Mouse (Mus musculus): ENCODE results near the gene Krt76. TPM values are rescaled to one million over a fixed set of nuclear protein-coding genes. Genes with fewer than 3 reads are reported as not detected.

The Krt76 gene
- 0.04 TPM in 1 of 2 replicates, not detected in the other for polyA plus RNA-seq (2012; rRNA removed)

DNA sequence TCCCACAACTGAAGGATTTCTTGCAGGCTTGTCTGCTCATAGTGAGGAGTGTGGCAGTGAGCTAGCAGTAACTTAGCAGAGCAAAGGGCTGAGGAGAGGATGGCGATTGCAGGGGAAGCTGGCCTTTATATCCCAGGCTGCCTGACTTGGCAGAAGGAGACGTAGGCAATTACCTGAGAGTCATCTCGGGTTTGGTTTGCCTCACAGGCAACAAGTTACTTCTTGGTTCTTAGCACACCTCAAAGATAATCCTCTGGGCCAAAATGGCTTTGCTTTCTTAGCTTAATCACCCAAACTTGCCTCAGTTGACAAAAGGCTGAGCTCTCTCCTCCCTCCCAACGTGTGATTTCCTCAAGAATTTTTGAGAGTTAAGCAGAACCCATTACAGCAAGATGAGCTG lies at the start of gene Krt76:
Krt76 (minus strand) TSS at position 101 of the 400 bp plus-strand sequence.
- no peak for DNase-seq (ENCODE audit: low spot score)

DNA sequence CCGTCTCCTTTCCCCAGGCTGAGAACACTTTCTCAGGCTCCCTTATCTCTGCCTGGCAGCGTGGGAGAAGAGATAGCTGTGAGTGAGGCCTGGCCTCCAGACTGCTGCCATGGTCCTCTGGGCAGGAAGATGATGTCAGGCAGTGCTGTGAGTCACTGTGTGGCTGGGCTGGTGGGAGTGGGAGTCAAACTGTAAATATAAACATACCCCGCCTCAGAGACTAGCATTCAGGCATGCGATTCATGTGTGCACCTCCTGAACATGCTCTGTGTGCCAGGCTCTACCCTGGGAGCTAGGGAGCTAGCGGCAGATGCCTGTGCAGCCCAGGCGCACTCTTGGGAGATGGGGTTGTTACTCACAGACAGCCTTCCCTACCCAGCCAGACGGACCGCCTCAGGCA lies 49.2 kb upstream of the Krt76 start:
- DNase-seq (ENCODE audit: low spot score): peak; percentile 33

DNA sequence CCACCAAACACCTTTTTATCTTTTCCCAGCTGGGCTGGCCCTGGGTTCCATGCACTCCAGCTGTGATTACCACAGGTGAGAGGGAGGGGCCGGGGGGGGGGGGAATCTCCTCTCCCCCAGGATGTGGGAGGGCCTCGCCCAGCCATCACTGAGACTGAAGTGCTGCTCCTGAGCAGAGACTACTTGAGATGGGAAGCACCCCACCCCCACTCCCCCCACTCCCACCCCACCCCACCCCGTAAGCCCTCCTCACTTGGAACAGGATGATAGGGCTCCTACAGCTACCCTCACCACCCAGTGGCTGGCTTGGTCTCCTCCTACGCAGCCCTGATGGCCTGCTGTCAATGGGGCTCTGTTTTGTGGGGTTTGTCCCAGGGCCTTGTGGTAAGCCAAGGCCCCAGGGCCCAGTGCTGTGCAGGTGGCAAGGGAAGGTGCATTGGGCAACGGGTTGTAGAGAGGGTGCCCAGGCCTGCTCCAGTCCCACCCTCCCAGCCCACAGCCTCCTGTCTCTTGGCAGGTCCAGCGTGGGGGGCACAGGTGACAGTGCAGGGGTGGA lies 47.6 kb upstream of the Krt76 start, which contains the start of gene Krt79:
Krt79 (minus strand) TSS at position 51 of the 556 bp plus-strand sequence.
- no peak for DNase-seq (ENCODE audit: low spot score)

DNA sequence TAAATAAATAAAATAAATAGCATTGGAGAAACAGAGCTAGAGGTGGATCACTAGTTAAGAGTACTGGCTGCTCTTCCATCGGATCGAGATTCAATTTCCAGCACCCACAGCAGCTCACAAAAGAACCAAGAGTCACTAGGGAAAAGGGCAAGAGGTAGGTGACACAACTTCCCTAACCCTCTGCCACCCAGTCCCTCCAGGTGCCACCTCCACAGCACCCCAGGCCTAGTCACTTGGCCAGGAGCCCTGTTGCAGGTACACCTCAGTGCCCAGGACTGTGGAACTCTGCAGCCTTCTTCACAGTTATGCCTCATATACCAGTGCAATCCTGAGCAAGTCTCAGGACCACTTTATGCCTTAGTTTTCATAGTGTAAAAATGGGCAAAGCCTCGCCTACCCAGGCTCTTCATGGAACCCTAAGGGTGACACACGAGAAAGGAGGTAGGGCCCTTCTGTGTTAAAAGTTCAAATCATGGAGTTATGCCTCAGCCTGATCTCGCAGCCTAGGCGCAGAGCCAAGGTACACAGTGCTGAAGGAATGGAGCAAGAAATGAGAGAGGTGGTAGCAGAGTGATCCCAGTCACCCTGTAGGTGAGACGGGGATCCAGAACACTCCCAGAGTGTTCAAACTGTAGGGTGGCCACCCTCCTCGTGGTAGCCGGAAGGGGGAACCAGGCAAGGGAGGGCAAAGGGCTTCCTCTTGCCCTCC lies 46.0 kb upstream of the Krt76 start:
- no peak for DNase-seq (ENCODE audit: low spot score)

DNA sequence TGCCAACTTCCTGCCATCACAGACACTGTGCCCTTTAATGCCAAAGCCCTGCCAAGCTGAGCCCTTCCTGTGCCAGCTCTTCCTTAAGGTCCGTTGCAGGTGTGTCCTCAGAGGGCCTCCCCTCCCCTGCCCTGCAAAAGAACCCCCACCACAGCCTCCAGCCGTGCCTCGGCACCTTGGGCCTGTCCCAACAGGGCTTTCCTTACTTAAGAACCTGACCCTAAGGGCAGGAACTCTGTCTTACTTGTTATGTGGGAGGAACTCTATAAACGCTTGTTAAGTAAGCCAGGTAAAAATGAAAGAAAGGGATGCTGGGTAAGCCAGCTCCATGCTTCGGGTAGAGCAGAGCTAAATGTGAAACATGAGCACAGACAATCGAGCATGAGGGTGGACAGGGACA lies 40.3 kb upstream of the Krt76 start:
- DNase-seq (ENCODE audit: low spot score): no peak

DNA sequence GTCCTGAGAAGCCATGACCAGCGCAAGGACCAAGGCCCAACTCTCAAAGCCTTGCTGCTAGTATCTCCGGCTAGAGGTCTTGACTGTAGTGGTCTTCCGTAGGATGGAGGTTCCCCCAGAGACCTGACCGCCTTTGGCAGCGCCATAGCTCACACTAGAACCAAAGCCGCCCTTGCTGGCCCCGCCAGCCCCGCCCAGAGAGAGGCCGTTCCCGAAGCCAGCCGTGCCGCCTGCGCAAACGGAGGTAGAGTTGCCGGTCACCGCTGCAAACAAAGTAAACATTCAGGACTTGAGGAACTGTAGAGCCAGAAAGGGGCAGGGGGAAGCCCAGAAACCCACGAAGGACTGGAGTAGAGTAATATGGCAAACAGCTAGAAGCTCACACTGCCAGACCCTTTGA lies 36.9 kb upstream of the Krt76 start:
- peak; percentile 70 for DNase-seq (ENCODE audit: low spot score)

DNA sequence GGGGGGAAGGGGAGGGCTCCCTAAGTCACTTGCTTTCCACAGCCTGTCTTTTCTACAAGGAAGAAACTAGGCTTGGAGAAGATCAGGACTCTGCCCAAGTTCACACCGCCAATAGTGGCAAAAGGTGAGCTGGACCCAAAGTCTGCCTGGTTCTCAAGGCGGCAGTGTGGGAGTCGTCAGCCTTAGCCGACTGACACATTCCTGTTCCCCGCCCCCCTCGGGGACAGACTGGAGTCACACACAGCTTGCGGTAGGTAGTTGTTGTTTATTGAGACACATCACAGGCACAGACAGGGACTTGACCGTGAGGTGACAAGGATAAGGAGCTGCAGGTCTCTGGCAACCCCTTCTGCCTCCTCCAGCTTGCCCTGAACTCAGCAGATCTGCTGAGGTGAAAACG lies 36.4 kb upstream of the Krt76 start:
- no peak for DNase-seq (ENCODE audit: low spot score)

DNA sequence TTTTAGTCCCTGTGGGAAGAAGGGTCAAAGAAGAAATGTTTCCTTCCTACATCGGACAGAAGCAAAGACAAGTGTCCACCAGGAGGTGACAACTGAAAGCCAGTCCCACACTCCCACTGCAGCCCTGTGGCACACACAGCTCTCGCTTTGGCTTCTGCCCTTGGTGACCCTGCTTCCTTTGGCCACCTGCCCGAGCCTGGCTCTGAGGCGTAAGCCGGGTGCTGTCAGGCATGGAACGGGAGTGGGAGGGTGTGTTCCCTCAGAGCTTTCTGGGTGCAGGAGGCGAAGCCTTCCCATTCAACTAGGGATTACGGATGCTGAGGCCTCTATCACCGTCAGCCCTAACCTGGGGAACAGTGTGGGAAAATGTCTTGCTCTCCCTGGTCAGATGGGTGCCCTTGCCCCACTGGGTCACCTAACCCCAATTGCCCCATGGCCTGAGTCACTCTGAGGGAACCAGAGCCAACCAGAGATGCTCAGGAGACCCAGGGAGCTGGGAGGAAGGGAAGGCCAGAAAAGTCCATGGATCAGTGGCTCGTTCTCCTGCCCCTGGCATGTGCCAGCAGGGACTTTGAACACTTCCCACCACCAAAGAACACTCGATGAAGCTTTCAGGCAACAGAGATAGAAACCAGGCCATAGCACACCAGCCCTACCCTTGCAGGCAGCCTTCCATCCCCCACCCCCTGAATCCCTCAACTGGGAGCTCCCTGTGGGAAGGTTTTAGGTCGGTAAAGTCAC lies 34.8 kb upstream of the Krt76 start:
- DNase-seq (ENCODE audit: low spot score): no peak

DNA sequence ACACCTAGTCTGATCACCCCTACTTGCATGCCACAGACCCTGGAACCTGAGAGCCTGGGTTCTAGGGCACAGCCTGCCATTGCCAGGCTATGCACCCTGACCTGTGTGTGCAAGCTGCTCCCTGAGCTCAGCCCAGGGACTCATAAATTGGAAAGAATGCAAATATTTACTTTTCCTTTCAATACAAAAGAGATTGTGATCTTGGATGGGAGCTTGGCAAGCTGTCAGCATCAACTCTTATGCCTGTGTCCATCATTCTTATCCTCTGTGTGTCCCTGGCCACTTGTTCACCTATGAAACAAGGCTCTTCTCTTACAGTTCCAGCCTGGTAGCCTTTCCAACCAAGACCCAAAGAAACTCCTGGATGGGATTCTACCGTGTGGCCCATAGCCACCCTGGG lies 32.3 kb upstream of the Krt76 start:
- DNase-seq (ENCODE audit: low spot score): no peak

DNA sequence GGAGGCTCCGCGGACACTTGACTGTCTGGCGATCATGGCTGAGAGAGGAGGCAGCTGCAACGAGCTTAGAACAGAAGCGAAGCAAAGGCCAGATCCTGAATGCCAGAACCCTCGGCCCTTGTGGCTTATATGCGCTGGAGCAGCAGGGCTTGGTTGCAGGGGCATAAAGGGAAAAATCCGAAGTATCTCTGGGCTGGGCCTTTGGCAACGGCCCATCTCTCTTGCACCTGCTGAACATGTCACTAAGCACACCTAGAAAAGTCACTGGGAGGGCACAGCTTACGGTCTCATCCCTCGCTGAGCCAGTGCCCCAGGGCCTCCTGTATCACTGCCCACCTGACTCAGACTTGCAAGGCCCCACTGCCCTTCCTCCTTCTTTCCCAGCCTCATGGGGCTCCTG lies 31.9 kb upstream of the Krt76 start, which contains the start of gene Krt4:
Krt4 (minus strand) TSS at position 101 of the 400 bp plus-strand sequence.
- no peak for DNase-seq (ENCODE audit: low spot score)

DNA sequence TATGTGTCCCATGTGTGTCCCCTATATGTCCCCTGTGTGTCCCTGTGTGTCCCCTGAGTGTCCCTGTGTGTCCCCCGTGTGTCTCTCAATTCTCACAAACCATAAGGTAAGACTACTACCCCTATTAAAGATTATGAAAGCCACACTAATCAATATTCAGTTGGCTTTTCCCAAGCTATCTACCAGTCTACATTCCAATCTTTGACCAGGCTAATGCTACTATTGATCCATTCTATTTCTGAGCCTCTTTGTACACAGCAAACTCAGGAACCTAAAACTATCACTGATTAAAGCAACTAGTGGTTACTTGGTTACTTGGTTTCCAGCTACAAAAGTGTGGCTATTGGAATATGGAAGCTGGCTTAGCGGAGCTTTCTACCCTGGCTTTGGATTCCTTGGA lies 29.6 kb upstream of the Krt76 start:
- no peak for DNase-seq (ENCODE audit: low spot score)

DNA sequence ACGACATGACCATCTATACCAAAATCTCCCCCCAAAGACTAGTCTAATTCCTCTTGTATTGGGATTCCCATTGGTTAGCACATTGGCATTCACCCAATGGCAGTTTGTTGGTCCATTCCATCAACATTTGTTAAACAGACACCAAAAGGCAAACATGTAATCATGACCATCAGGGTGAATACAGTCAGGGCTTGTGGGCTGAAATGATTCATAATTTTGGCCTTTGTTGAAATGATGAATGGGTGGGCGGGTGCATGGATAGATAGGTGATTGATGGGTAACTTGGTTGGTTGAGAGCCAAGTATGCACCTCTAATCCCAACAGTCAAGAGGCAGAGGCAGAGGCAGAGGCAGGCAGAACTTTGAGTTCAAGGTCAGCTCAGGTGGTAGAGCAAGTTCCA lies 23.4 kb upstream of the Krt76 start:
- DNase-seq (ENCODE audit: low spot score): no peak

DNA sequence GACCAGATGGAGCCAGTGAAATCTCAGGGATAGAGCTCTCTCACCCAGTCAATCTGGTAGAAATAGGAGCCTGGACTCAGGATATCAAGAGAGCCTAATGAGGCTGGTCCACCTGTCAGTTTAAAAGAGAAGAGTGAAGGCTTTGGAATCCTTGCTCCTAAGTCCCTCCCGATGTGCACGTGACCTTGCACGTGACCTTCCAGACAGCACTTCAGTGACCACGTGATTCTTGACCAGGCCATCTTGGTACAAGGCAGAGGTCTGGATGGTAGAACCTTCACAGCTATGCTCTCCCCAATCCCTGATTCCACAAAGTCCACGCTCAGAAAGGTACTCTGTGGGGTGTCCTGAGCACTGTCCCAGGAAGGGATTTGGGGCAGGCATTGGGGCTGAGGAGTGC lies 12.1 kb upstream of the Krt76 start:
- no peak for DNase-seq (ENCODE audit: low spot score)

DNA sequence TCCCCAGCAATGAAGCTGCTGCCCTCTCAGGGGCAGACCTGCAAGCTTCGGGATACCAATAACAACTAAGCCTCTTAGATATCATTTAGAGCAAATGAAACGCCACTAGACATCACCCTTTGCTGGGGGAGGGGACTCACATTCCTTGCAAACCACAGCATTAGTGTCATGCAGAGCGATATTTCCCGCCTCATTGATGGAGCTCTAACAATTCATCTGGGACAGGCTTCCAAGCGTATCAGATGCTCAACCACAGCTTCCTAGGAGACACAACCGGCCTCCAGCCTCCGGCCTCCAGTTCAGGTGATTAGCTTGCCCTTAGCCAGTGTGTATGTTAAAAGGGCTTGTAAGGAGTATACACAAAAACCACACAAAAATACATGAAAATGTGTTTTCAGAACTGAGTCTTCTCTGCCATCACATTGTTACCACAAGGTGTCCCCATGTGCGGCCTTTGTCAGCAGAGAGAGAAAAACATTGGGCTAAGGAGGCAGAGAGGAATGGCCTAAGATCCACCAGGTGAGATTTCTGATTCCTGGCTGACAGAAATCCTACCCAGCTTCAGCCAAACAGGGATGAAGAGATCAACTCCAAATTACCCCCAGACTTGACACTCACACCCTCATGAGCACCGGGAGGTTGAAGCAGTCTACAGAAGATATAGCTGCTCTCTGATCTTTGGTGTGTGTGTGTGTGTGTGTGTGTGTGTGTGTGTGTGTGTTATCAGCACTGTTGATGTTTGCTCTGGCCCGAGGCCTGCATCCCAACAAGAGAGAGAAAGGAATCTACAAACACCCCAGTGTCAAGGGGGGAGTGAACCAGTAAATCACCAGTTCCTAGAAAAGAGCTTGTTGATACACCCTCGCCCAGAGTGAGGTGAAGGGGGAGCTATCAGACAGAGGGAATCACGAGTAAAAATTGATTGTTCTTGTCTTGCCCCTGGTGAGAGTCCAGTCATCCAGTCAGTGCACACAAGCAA lies 9.7 kb upstream of the Krt76 start:
- no peak for DNase-seq (ENCODE audit: low spot score)

DNA sequence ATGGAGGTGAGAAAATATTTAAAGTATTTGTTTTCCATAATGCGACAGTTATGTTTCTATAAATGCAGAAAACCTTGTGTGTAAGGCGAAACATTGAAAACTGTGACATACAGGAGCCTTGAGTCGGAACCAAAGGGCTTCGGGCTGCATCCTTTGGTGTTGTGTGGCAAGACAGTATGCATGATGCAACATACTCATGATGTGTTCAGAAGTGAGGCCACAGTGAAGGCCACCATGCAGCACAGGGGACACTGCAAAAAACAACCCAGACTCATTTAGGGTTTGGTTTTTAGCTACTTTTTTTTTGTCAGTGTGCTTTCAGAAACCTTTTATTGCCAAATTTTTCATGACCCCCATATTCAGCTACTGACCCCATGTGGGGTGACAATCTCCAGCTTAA lies 2.5 kb upstream of the Krt76 start:
- no peak for DNase-seq (ENCODE audit: low spot score)

DNA sequence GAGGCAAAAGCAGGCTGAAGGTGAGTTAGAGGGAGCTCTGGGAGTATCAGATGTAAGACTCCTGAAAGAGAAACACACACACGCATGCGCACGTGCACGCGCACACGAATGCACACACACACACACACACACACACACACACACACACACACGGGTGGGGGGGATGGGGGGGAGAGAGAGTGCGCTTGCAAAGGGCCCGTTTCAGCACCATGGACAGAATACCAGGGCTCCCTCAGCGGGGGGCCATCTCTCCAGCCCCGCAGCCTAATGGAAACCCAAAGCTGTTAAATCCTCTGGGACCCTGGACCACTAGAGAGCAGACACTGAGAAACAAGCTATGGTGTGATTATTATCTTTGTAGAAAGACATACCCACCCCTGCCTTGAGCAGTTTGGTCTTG lies 12.9 kb downstream of the Krt76 start:
- no peak for DNase-seq (ENCODE audit: low spot score)

DNA sequence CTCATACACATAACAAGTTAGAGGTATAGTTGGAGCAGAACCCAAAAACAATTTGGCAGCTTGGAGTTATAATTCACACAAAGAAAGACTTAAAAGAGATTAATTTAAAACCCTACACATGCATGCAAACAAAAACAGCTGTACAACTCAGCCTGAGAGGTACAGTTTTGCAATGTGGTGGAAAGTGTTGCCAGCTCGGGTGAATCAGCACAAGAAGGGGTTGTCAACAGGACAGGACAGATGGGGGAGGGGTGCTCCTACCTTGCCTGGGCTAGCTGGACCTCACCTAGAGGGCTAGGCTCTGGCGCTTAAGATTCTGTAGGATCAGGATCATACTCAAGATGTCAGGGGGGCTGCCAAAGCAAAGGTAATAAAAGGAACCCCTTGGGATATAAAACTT lies 14.7 kb downstream of the Krt76 start:
- DNase-seq (ENCODE audit: low spot score): no peak

DNA sequence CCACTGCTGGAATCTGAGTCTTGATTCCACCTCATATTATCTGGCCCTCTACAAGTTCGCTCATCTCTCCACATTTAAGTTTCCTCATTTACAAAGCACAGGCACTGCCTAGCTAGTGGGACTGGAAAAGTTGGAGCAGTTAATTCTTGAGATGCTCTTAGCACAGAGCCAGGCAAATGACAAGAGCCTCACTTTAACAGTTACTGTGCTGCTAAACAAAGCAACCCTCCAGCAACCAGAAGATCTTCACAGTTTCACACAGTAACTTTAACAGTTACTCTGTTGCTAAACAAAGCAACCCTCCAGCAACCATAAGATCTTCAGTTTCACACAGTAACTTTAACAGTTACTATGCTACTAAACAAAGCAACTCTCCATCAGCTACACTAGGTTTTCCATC lies 18.3 kb downstream of the Krt76 start:
- DNase-seq (ENCODE audit: low spot score): no peak

DNA sequence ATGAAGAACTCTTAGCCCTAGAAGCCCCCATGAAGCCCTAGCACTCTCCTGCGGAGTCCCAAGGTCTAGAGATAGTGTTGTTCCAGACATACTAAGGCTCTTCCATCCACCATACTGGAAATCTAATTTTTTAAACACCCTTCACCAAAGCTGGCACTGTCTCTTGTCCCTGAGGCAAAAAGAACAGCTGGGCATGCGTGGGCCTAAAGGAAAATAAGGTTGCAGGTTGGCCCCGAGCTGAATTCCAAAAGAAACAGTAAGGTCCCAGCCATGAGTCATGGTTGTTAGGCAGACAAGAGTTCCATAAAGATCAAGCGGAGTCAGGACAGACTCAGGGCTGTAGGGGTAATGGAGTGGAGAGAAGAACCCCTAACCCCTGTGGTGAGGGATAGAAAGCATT lies 19.5 kb downstream of the Krt76 start:
- DNase-seq (ENCODE audit: low spot score): no peak

DNA sequence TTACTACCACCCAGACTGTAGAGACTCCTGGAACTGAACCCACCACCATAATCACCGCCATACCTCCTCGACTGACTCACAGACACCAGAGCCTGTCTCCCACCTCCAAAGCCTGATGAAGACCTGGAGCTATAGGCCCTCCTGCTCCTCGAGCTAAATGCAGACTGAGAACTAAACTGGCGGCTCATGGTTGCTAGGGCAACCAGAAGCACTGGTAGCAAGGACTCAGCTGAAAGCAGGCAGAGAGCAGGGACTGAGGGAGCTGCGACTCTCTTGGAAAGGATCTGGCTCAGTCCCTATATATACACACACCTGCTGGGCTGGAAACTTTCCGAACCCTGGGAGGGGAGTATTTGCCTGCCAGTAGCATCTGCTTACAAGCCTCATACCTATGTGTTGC lies 23.3 kb downstream of the Krt76 start, which contains the start of gene Krt77:
Krt77 (minus strand) TSS at position 275 of the 400 bp plus-strand sequence.
- DNase-seq (ENCODE audit: low spot score): no peak

DNA sequence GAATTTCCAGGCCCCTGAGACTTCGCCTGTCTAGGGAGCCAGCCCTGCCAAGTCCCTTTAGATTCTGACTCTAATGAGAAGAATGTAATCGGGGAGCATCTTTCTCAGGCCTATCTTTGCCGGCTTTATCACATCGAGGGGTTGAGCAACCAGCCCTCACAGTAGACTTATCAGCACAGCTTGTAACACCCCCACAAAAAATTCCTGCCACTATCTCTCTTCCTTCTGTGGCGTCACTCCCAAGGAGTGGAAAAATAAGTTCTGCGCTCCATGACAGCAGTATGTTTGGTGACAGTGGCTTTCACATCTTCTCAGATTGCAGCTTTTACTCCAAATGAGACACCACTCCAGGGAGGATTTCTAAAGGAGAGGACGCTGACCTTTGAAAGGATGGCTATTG lies 26.0 kb downstream of the Krt76 start:
- no peak for DNase-seq (ENCODE audit: low spot score)

Measured in urinary bladder, adult 2 months (tissue).